Mouse (Mus musculus): ENCODE measurements around the gene Krtap10-10.
"Not testable (repeated sequence)": the region's sequence is repeated elsewhere in the genome, so short reads cannot be mapped to it uniquely, and the experiment has no call there.

Krtap10-10 gene

DNA sequence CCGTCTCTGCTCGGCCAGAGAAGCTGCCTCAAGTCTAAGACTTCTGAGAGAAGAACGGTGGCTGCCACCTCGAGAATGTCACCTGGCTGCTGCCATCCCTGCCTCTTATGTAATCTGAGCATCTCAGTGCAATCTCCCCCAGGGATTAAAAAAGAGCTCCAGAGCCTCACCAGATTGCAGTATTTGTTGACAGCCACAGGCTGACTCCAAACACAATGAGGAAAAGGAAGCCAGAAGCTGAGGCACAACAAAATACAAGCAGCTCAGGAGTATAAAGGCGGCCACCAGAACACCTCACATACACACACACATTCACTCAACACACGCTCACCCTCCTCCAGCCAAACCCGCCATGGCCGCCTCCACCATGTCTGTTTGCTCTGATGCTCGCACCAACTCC, at the start of gene Krtap10-10:
Krtap10-10 (plus strand) TSS at position 301 of the 400 bp plus-strand sequence.
- no peak for DNase-seq (ENCODE audit: extremely low read depth, low read depth)

DNA sequence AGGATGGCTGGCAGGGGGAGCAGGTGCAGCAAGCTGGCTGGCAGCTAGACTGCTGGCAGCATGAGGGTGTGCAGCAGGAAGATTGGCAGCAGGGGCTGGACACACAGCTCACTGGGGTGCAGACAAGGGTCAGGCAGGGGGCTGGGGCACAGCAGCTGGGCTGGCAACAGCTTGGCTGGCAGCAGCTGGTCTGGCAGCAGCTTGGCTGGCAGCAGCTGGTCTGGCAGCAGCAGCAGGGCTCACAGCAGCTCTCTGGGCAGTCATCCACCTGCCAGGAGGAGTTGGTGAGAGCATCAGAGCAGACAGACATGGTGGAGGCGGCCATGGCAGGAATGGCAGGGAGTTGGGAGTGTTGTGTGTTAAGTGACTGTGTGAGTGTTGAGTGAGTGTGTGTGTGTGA, 47.9 kb upstream of the Krtap10-10 start, which contains the start of gene Gm7137:
Gm7137 (minus strand) TSS at position 325 of the 400 bp plus-strand sequence.
- not testable (repeated sequence) for DNase-seq (ENCODE audit: extremely low read depth, low read depth)

- DNase-seq (ENCODE audit: extremely low read depth, low read depth), result no peak
Observed at GRCm38 (mm10) chr10:77788621-77789020, 47.1 kb upstream of the Krtap10-10 start.

DNA sequence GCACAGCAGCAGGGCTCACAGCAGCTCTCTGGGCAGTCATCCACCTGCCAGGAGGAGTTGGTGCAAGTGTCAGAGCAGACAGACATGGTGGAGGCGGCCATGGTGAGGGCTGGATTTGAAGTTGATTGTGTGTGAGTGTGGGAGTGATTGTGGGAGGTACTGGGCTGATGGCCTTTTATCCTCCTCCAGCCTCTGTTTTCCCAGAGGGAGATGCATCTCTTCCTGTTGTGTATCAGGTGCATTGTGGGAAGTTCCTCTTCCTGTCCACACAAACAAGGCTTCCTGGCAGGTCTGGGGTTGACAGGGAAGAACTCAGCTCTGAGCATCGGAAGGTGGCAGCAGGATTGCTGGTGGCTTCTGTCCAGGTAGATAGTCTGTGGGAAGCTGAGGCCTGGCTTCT, 40.8 kb upstream of the Krtap10-10 start, which contains the start of gene Gm9639:
Gm9639 (minus strand) TSS at position 101 of the 400 bp plus-strand sequence.
- no peak for DNase-seq (ENCODE audit: extremely low read depth, low read depth)

- DNase-seq (ENCODE audit: extremely low read depth, low read depth), result no peak
Observed at GRCm38 (mm10) chr10:77797677-77798076, 38.1 kb upstream of the Krtap10-10 start.

DNA sequence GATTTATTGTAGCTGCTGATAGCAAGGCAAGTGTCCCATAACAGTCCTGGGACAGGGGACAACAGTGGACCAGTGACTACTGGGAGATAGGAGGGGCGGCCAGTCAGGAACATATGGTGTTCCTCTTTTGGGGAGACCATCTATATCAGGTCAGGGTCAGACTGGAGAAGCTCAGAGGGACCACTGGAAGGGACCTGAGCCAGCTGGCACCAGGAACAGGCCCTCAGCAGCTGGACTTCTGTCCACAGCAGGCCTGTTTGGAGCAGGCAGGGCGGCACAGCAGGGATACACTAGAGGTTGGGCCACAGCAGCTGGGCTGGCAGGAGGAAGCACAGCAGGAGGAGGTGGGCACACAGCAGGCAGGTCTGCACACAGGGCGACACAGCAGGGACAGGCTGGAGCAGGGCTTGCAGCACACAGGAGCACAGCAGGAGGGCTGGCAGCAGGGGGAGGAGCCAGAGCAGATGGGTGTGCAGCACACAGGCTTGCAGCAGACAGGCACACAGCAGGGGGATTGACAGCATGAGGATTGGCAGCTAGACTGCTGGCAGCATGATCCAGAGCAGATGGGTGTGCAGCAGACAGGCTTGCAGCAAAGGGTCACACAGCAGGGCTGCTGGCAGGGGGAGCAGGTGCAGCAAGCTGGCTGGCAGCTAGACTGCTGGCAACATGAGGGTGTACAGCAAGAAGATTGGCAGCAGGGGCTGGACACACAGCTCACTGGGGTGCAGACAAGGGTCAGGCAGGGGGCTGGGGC, 37.4 kb upstream of the Krtap10-10 start:
- DNase-seq (ENCODE audit: extremely low read depth, low read depth), result not testable (repeated sequence)

- no peak for DNase-seq (ENCODE audit: extremely low read depth, low read depth)
Observed at GRCm38 (mm10) chr10:77798921-77799508, 36.7 kb upstream of the Krtap10-10 start, which contains the start of gene Gm19668. TSS of gene Gm19668 (minus strand) at chr10:77799133.

DNA sequence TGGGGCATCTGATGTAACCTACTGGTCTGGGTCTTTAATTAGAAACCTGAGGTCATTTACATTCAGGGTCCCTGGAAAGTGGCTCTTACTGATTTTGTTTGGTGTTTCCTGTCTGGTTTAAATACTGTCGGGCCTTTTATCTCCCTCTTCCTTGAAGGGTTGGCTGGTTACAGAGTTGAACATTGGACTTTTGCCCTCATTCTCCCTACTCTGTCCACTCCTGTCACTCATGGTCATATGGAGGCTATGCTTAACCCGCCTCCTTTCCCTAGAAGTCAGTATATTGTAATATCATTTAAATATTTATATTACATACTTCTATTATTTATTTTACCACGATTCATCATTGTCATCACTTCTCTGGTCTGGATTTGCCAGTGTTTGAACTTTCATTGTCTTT, 31.7 kb upstream of the Krtap10-10 start:
- no peak for DNase-seq (ENCODE audit: extremely low read depth, low read depth)

GRCm38 (mm10) chr10:77811743-77812142, 24.0 kb upstream of the Krtap10-10 start, which contains the start of gene Gm9507:
TSS of gene Gm9507 (minus strand) at chr10:77811843.
- DNase-seq (ENCODE audit: extremely low read depth, low read depth), result no peak

GRCm38 (mm10) chr10:77814382-77814781, 21.4 kb upstream of the Krtap10-10 start, which contains the start of gene Gm2696:
TSS of gene Gm2696 (plus strand) at chr10:77814682.
- DNase-seq (ENCODE audit: extremely low read depth, low read depth), result no peak

GRCm38 (mm10) chr10:77815514-77815913, 20.2 kb upstream of the Krtap10-10 start:
- DNase-seq (ENCODE audit: extremely low read depth, low read depth), result no peak

GRCm38 (mm10) chr10:77818523-77818922, 17.2 kb upstream of the Krtap10-10 start:
- no peak for DNase-seq (ENCODE audit: extremely low read depth, low read depth)

DNA sequence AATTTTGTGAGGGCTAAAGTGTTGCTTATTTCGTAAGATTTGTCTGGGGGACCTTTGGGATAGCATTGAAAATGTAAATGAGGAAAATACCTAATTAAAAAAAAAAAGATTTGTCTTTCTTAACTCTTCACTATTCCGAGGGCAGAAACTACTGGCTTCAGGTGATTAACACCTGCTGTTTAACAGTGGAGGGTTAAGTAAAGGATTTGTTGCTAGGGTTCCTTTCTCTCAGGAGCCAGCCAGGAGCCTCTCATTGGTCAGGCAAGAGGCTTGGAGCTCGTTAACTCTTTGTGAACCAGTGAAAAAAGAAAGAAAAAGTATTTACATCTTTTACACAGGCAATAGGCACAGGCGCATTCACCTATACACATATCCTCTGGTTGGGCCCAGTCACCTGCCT, 16.5 kb upstream of the Krtap10-10 start:
- DNase-seq (ENCODE audit: extremely low read depth, low read depth), result no peak

- DNase-seq (ENCODE audit: extremely low read depth, low read depth), result no peak
Observed at GRCm38 (mm10) chr10:77826951-77827350, 8.8 kb upstream of the Krtap10-10 start, which contains the start of gene Krtap10-4. TSS of gene Krtap10-4 (minus strand) at chr10:77827095.

DNA sequence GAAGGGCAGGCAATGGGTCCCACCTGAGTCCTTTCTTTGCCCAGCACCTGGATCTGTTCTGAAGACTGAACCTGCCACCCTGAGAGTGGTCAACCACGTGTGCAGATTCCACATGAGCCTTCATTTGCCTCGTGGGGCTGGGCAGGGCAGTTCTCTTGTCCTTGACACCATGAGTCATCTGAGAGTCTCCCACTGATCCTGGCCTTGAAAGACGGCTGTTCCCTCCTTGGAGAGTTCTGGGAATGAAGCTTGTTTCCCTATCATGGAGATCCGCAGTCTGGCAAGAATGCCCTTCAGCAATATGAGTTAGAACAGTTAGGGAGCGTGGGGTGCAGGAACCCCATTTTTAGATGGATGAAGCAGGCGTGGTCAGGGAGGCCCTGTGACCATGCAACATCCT, 3.3 kb downstream of the Krtap10-10 start:
- DNase-seq (ENCODE audit: extremely low read depth, low read depth), result no peak

- DNase-seq (ENCODE audit: extremely low read depth, low read depth), result no peak
Observed at GRCm38 (mm10) chr10:77846503-77846902, 10.8 kb downstream of the Krtap10-10 start, which contains the start of gene Gm36176. TSS of gene Gm36176 (plus strand) at chr10:77846803.

GRCm38 (mm10) chr10:77846961-77847360, 11.2 kb downstream of the Krtap10-10 start:
- no peak for DNase-seq (ENCODE audit: extremely low read depth, low read depth)

- DNase-seq (ENCODE audit: extremely low read depth, low read depth), result no peak
Observed at GRCm38 (mm10) chr10:77847538-77847937, 11.8 kb downstream of the Krtap10-10 start.

- no peak for DNase-seq (ENCODE audit: extremely low read depth, low read depth)
Observed at GRCm38 (mm10) chr10:77852559-77852958, 16.8 kb downstream of the Krtap10-10 start, which contains the start of gene Gm10318. TSS of gene Gm10318 (plus strand) at chr10:77852859.

DNA sequence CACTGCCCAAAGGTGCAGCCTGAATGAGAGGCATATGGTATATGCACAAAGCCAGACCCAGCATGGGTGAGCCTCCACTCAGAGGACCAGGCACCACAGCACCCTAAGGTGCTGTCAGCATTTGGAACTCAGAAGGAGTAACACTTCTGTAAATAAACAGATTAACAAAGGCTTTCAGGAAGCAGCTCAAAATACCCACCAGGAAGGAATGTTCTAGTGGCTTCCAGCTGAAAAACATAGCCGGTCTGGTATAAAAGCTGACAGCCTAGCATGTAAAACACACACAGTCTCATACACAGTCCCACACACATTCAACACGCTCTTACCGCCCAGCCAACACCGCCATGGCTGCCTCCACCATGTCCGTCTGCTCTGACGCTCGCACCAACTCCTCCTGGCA, 25.9 kb downstream of the Krtap10-10 start, which contains the start of gene Gm3285:
Gm3285 (plus strand) TSS at position 301 of the 400 bp plus-strand sequence.
- no peak for DNase-seq (ENCODE audit: extremely low read depth, low read depth)

- DNase-seq (ENCODE audit: extremely low read depth, low read depth), result peak; percentile 92
Observed at GRCm38 (mm10) chr10:77864067-77864761, 28.5 kb downstream of the Krtap10-10 start.
